Mouse (Mus musculus): ENCODE measurements around the gene Gm595. TPM values are rescaled to one million over a fixed set of nuclear protein-coding genes. Genes with fewer than 3 reads are reported as not detected.

Gm595 gene
- not detected in 2 replicates for polyA plus RNA-seq (2012; rRNA removed)

DNA sequence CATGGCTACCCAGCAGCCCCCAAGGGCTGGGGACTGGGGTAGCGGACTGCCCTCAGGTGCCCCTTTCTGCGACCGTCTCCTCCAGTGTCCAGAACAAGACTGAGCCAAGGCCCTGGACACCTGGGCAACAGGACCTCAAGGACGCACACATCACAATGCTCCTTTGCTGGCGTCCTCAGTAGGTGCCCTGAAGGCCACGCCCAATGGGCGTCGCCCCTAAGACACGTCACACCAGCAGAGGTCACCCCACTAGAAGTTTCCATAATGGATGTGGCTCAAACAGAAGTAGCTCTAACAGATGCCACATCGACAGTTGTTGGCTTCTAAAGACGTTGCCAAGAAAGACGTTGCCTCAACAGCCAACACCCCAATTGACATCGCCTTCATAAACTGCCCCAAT lies at the start of gene Gm595:
Gene Gm595 (minus strand): TSS at position 101 of the 400 bp plus-strand sequence.
- DNase-seq (ENCODE audit: low spot score), result no peak

DNA sequence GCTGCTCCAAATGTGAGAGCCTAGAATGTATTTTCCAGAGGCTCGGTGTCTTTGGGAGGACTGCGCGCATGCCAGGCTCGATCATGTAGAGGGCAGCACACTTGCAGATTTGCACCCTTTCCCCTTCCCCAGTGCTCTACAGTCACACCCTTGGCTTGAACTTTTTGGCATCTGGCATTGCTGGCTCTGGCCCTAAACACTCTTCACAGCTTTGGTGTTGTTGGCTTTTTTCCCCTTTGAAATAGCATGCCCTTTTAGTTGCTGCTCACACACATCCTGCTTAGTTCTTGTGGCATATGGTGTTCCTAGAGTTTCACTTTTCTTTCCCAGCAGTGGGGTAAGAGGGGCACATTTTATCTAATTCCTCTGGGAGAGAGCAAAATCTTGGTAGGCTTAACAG lies 30.9 kb upstream of the Gm595 start:
- no peak for DNase-seq (ENCODE audit: low spot score)

DNA sequence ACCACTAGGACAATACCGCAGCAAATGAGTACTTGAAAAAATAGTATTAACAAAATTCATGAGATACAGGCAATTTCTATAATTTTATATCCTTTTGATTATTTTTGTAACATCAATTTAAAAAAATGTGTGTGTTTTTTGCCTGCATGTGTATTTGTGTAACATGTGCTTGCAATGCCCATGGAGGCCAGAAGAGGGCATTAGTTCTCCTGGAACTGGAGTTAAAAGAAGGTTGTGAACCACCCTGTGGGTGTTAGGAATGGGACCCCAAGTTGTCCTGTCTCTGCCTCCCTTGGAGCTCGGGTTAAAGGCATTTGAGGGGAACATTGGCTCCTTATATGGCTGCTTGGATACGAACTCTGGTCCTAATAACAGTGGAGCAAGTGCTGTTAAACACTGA lies 26.2 kb upstream of the Gm595 start:
- DNase-seq (ENCODE audit: low spot score), result no peak

DNA sequence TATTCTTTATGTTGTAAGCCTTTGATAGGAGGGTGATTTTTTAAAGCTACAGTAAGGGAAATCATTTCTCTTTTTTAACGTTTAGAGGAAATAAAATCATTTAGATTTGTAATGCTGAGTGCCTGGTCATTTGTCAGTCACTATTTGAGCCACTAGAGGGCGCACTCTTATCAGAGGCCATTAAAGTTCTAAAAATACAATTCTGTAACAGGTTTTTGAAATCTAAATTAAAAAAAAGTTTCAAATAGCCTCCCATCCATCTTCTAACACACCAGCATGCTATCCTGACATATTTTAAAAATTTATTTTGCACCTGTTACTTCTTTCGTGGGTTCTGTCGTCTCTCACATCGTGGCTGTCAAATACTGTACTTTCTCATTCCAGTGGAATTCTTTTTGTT lies 22.0 kb upstream of the Gm595 start:
- no peak for DNase-seq (ENCODE audit: low spot score)

DNA sequence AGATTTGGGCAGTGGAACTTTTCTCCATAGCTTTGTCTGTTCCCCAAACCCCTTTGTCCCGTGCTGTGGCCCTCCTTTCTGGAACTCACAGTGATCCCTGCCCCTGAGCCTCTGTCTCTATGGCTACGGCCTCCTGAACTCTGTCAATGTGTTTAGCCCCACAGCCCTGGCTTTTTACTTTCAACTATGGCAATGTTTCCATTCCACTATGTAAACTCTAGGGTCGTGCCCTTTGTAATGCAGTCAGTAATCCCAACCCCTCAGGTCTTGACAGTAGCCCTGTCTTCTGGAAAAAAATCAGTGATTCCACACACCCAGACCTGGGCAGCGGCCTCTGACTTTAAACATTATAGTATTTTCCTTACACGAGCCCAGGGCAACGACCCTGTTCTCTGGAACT lies 19.3 kb upstream of the Gm595 start:
- DNase-seq (ENCODE audit: low spot score), result no peak

DNA sequence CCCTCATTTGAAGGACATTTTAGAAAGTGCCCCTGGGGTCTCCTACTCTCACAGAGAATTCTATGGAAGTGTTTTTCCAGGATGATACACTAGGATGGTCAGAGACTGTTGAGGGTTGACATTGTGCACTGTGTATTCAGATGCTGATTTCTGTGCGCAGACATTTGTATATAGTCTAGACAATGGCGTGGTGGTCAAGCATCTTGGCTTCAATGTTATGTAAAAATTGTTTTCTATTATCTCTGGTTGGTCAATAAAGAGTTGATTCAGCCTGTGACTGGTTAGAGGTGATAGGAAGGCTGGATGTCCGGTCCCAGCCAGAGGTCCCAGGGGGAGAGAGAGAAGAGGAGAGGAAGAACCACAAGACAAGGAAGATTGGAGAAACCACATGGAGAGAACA lies 16.4 kb upstream of the Gm595 start:
- DNase-seq (ENCODE audit: low spot score), result no peak

DNA sequence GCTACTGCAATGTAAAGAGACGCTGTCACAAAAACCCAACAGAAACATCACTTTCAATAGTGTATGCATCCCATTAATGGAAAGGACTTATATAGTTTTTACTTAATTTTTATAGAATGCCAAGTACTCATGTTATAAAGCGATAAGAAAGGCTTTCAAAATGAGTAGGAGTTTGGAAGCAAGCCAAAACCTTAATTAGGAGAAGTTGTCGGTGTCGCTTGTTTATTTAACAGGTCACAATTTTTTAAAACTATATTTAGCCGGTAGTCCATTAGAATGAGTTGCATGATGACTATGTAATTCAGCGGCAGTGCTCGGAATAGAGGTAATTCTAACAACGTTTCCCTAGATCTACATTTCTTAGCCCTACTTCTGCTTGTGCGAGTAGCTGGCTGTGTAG lies 12.7 kb upstream of the Gm595 start:
- no peak for DNase-seq (ENCODE audit: low spot score)

DNA sequence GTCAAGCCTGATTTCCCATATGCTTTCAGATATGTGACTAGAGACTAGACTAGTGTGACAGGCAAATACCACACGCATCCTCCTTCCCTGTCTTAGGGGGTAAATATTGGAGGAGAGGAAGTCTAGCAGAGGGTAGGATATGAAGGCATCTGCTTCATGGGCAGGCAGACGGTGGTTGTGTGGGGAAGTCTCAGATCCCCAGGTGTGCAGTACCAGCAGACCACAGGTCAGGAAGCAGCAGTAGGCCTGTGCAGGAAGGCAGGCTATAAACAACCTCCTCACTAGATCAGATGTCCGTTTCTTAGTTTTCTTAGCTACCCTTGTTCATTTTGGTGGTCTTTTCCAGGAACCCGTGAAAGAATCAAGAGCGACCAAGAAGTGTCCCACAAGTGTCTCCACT lies 7.1 kb upstream of the Gm595 start:
- DNase-seq (ENCODE audit: low spot score), result no peak

Other genes with a start within 250 kb of the Gm595 start
- gene Gpr119, start 203.2 kb downstream of the Gm595 start, polyA plus RNA-seq (2012; rRNA removed), result not detected in 2 replicates
- gene Rbmx2, start 182.7 kb downstream of the Gm595 start, polyA plus RNA-seq (2012; rRNA removed), result 7.4 and 7.9 TPM in 2 replicates